Mouse (Mus musculus) hindbrain, embryonic 14.5 days (tissue): ENCODE results near the gene Kctd13. TPM values are rescaled to one million over a fixed set of nuclear protein-coding genes. Genes with fewer than 3 reads are reported as not detected.

Experiments
- ATAC-seq: fragments of 200-750 bp; cut with Nextera tagmentation; 2 replicates; pipeline ENCODE4 v1.8.0; 2017; ENCODE audit warnings: moderate number of reproducible peaks, mild to moderate bottlenecking, moderate TSS enrichment, moderate library complexity; ENCODE audit not compliant: low FRiP score
- DNase-seq: peaks from one replicate; pipeline ENCODE4 v3.0.0-alpha.2; 2015; ENCODE audit warnings: low spot score
- H3K27ac ChIP-seq: fragments of 300-500 bp; sonication (generic); 2 replicates; pipeline ENCODE4 v1.5.1; 2014; ENCODE audit warnings: mild to moderate bottlenecking, moderate library complexity
- H3K27me3 ChIP-seq: fragments of 300-500 bp; sonication (generic); 2 replicates; pipeline ENCODE4 v1.6.1; 2014; ENCODE audit warnings: mild to moderate bottlenecking, low read length, mixed read lengths; ENCODE audit not compliant: control insufficient read depth, insufficient read depth
- H3K36me3 ChIP-seq: fragments of 300-500 bp; sonication (generic); replicated peaks from 2 replicates; pipeline ENCODE4 v1.6.1; 2014; ENCODE audit not compliant: control insufficient read depth, insufficient read depth
- H3K4me1 ChIP-seq: fragments of 300-500 bp; sonication (generic); replicated peaks from 2 replicates; pipeline ENCODE4 v1.6.1; 2014; ENCODE audit warnings: antibody characterized with exemption, low read length, mixed read lengths; ENCODE audit not compliant: control insufficient read depth, insufficient read depth
- H3K4me2 ChIP-seq: fragments of 300-500 bp; sonication (generic); replicated peaks from 2 replicates; pipeline ENCODE4 v1.6.1; 2014; ENCODE audit warnings: mild to moderate bottlenecking, moderate library complexity
- H3K4me3 ChIP-seq: fragments of 300-500 bp; sonication (generic); replicated peaks from 2 replicates; pipeline ENCODE4 v1.5.1; 2014; ENCODE audit warnings: mild to moderate bottlenecking, low read length
- H3K9ac ChIP-seq: fragments of 300-500 bp; sonication (generic); 2 replicates; pipeline ENCODE4 v1.6.1; 2014
- H3K9me3 ChIP-seq: fragments of 300-500 bp; sonication (generic); 2 replicates; pipeline ENCODE4 v1.6.1; 2016; ENCODE audit warnings: low read length; ENCODE audit not compliant: control insufficient read depth
- WGBS: fragments of 180-500 bp; shearing (Covaris S2); extraction: QIAGEN DNeasy Blood & Tissue Kit; methylation state at CpG from one replicate; pipeline ENCODE4 v1.1.7; 2014; 5-methylcytosine and 5-hydroxymethylcytosine counted together
- polyA plus RNA-seq: library from polyadenylated mRNA; unstranded; fragments of >200 nt; fragmentation: Nextera tagmentation; extraction: Ambion mirVana; gene quantifications from 2 replicates; pipeline ENCODE4 v1.2.1, GENCODE M21; 2014

The Kctd13 gene
- polyA plus RNA-seq, 1 experiment from 2014 or later: 102 TPM

- WGBS: 66% methylated on average over 10 of the region's 10 CpGs
- no peak for ATAC-seq
- Histone ChIP-seq H3K9me3 (no peaks in the 10 kb centered on the region), H3K36me3 (peaks cover 19% of the 10 kb centered on the region), H3K27me3 (no peaks in the 10 kb centered on the region), H3K27ac (no peak overlapping the region), H3K4me2 (no peak overlapping the region), H3K4me3 (no peak overlapping the region), H3K9ac (no peak overlapping the region), H3K4me1 (no peaks in the 10 kb centered on the region)
- DNase-seq: no peak
Observed at GRCm38 (mm10) chr7:126984667-126985444, 56.2 kb downstream of the Kctd13 start.

- Histone ChIP-seq H3K4me1 (no peaks in the 10 kb centered on the region), H3K9ac (no peak overlapping the region), H3K9me3 (no peaks in the 10 kb centered on the region), H3K27me3 (no peaks in the 10 kb centered on the region), H3K4me2 (no peak overlapping the region), H3K4me3 (no peak overlapping the region), H3K36me3 (0 out of 2 replicates have a peak, but pooled peaks cover 4% of the 10 kb centered on the region), H3K27ac (no peak overlapping the region)
- ATAC-seq (no peak), DNase-seq (no peak)
- 52% methylated on average over 9 of the region's 9 CpGs for WGBS
Observed at GRCm38 (mm10) chr7:126986319-126986718, 57.6 kb downstream of the Kctd13 start.

- Histone ChIP-seq H3K4me2 (no peak overlapping the region), H3K9me3 (no peaks in the 10 kb centered on the region)
- WGBS: 75% methylated on average over 8 of the region's 8 CpGs
Observed at GRCm38 (mm10) chr7:126988816-126989215, 60.1 kb downstream of the Kctd13 start.

More at GRCm38 (mm10) chr7:126988816-126989215, 60.1 kb downstream of the Kctd13 start:
- H3K4me1 ChIP-seq: no peaks in the 10 kb centered on the region
- H3K36me3 ChIP-seq: no peaks in the 10 kb centered on the region
- H3K27ac ChIP-seq: no peak overlapping the region
- no peak for ATAC-seq
- no peak overlapping the region for H3K4me3 ChIP-seq
- no peaks in the 10 kb centered on the region for H3K27me3 ChIP-seq
- DNase-seq: no peak
- no peak overlapping the region for H3K9ac ChIP-seq

Other genes with a start within 250 kb of the Kctd13 start
- gene Bola2, start 233.5 kb upstream of the Kctd13 start, polyA plus RNA-seq: 124 and 159 TPM in 2 replicates
- 10.7 and 10.9 TPM in 2 replicates for gene Slx1b, start 233.1 kb upstream of the Kctd13 start, polyA plus RNA-seq
- 82.2 and 99.7 TPM in 2 replicates for gene Coro1a, start 221.1 kb upstream of the Kctd13 start, polyA plus RNA-seq
- 96.5 and 97.0 TPM in 2 replicates for gene Mapk3, start 169.3 kb upstream of the Kctd13 start, polyA plus RNA-seq
- gene Gdpd3, start 162.5 kb upstream of the Kctd13 start, polyA plus RNA-seq: 1.0 and 1.8 TPM in 2 replicates
- gene Ypel3, start 151.9 kb upstream of the Kctd13 start, polyA plus RNA-seq: 206 and 218 TPM in 2 replicates
- gene Tbx6, start 147.4 kb upstream of the Kctd13 start, polyA plus RNA-seq: 0.21 and 0.26 TPM in 2 replicates
- 177 and 182 TPM in 2 replicates for gene Ppp4c, start 136.4 kb upstream of the Kctd13 start, polyA plus RNA-seq
- 53.2 and 54.7 TPM in 2 replicates for gene Fam57b, start 131.2 kb upstream of the Kctd13 start, polyA plus RNA-seq
- gene 4930451I11Rik, start 97.2 kb upstream of the Kctd13 start, polyA plus RNA-seq: 0.74 TPM in 1 of 2 replicates, not detected in the other
- 16.5 and 25.7 TPM in 2 replicates for gene Doc2a, start 81.5 kb upstream of the Kctd13 start, polyA plus RNA-seq
- 10.1 and 11.1 TPM in 2 replicates for gene Hirip3, start 66.9 kb upstream of the Kctd13 start, polyA plus RNA-seq
- 93.7 and 95.3 TPM in 2 replicates for gene Ino80e, start 66.5 kb upstream of the Kctd13 start, polyA plus RNA-seq
- gene Taok2, start 44.2 kb upstream of the Kctd13 start, polyA plus RNA-seq: 36.4 and 37.2 TPM in 2 replicates
- 28.0 and 29.3 TPM in 2 replicates for gene Tmem219, start 6.0 kb upstream of the Kctd13 start, polyA plus RNA-seq
- 8.0 and 10.9 TPM in 2 replicates for gene Asphd1, start 20.7 kb downstream of the Kctd13 start, polyA plus RNA-seq
- gene Sez6l2, start 21.7 kb downstream of the Kctd13 start, polyA plus RNA-seq: 68.9 and 70.1 TPM in 2 replicates
- gene Cdipt, start 47.0 kb downstream of the Kctd13 start, polyA plus RNA-seq: 110 and 118 TPM in 2 replicates
- 0.98 and 1.0 TPM in 2 replicates for gene Cdiptos, start 47.2 kb downstream of the Kctd13 start, polyA plus RNA-seq
- 3.4 and 4.0 TPM in 2 replicates for gene Mvp, start 85.7 kb downstream of the Kctd13 start, polyA plus RNA-seq
- 0.70 TPM in 1 of 2 replicates, not detected in the other for gene Pagr1b, start 87.6 kb downstream of the Kctd13 start, polyA plus RNA-seq
- 31.5 and 38.6 TPM in 2 replicates for gene Pagr1a, start 88.5 kb downstream of the Kctd13 start, polyA plus RNA-seq
- gene Gm42742, start 92.2 kb downstream of the Kctd13 start, polyA plus RNA-seq: 51.9 and 52.3 TPM in 2 replicates
- 46.7 and 57.0 TPM in 2 replicates for gene Prrt2, start 92.3 kb downstream of the Kctd13 start, polyA plus RNA-seq
- gene Maz, start 98.2 kb downstream of the Kctd13 start, polyA plus RNA-seq: 68.6 and 73.1 TPM in 2 replicates
- 20.3 and 24.6 TPM in 2 replicates for gene Kif22, start 113.6 kb downstream of the Kctd13 start, polyA plus RNA-seq
- not detected in 2 replicates for gene Zg16, start 158.4 kb downstream of the Kctd13 start, polyA plus RNA-seq
- gene AI467606, start 162.5 kb downstream of the Kctd13 start, polyA plus RNA-seq: 1.7 and 1.9 TPM in 2 replicates
- gene Qprt, start 193.3 kb downstream of the Kctd13 start, polyA plus RNA-seq: 0.55 and 0.87 TPM in 2 replicates
- not detected in 2 replicates for gene Spn, start 208.9 kb downstream of the Kctd13 start, polyA plus RNA-seq